Mouse (Mus musculus): Measurements from ENCODE around the gene Hdac7. TPM values are rescaled to one million over a fixed set of nuclear protein-coding genes. Genes with fewer than 3 reads are reported as not detected.
A peak's percentile ranks its signal among the peaks of the same experiment; 100 is the strongest.

Gene Hdac7
- polyA plus RNA-seq, 1 experiment from 2014 or later, result 7.8 TPM

DNA sequence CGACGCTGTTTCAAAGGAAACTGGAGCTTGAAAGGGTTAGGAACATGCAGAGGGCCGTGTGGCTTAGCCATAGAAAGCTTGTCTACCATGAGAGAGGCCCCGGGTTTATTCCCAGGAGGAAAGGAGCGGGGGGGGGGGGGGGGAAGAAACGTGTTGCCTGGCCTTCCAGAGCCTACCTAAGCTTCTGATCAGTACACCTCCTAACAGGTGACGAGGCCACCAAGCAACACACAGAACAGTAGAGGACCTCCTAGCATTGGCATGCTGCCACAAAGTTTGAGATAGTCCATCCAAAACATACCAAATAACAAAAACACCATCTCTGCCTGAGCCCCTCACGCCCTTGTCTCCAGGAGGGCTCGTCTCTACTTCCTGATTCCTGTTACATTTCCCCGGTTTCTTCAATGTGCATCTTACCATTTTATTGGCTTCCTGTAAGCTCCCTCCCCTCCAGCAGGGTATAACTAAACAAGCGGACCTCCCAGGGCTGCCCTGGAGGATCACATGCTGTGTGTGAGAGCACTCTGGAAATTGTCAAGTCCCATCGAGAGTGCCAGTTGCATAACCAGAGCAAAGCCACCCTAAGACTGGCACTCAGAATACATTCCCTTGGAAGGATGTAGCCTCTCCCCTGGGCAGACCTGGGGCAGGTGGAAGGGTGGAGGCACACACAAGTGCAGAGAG, 21.6 kb downstream of the Hdac7 start:
- Histone ChIP-seq H3K9ac (ENCODE audit: low read depth, low read length) (no peak overlapping the region), H3K27ac (ENCODE audit: low read depth, low read length) (0 out of 2 replicates have a peak overlapping the region, but pooled peaks have one; percentile 3), H3K4me3 (ENCODE audit: low read depth, low read length) (no peak overlapping the region), H3K4me1 (replicated peaks; ENCODE audit: control insufficient read depth, insufficient read depth, low read length) (no peaks in the 10 kb centered on the region), H3K27me3 (replicated peaks; ENCODE audit: control insufficient read depth, insufficient read depth, low read length) (no peaks in the 10 kb centered on the region), H3K9me3 (ENCODE audit: control insufficient read depth) (no peaks in the 10 kb centered on the region), H3K4me2 (replicated peaks; ENCODE audit: low read depth) (no peak overlapping the region), H3K36me3 (ENCODE audit: control insufficient read depth, insufficient read depth) (no peaks in the 10 kb centered on the region)
- no peak for ATAC-seq
- WGBS, result 43% methylated on average over 12 of the region's 12 CpGs
- no peak for TF ChIP-seq CTCF (IDR thresholded peaks at IDR 0.05; ENCODE audit: low read depth)

DNA sequence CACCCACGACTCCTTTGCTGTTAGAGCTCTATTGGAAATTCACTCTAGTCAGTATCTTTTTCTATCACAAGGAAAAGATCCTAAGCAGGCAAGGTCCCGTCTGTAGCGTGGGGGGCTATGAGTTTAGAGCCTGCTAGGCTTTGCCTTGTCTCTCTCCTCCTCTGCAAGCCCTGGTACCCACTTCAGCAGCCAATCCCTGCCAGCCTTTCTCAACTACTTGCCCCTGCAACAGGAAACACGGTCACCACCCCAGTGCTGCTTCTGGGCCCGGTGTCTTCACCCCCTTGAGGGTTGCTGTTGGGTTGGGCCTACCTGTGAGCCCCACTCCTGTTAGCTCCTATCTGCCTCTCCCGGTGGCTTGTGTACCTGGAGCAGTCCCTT, 22.3 kb downstream of the Hdac7 start:
- no peaks in the 10 kb centered on the region for H3K36me3 ChIP-seq (ENCODE audit: control insufficient read depth, insufficient read depth)
- no peak for ATAC-seq
- peak overlapping the region; percentile 16; the same call in 1 of the 2 replicates for H3K27ac ChIP-seq (ENCODE audit: low read depth, low read length)
- no peak overlapping the region for H3K9ac ChIP-seq (ENCODE audit: low read depth, low read length)
- no peaks in the 10 kb centered on the region for H3K9me3 ChIP-seq (ENCODE audit: control insufficient read depth)
- WGBS, result 76% methylated on average over 6 of the region's 6 CpGs
- no peaks in the 10 kb centered on the region for H3K27me3 ChIP-seq (replicated peaks; ENCODE audit: control insufficient read depth, insufficient read depth, low read length)
- TF ChIP-seq CTCF (IDR thresholded peaks at IDR 0.05; ENCODE audit: low read depth), result no peak
- no peak overlapping the region for H3K4me3 ChIP-seq (ENCODE audit: low read depth, low read length)
- no peaks in the 10 kb centered on the region for H3K4me1 ChIP-seq (replicated peaks; ENCODE audit: control insufficient read depth, insufficient read depth, low read length)
- no peak overlapping the region for H3K4me2 ChIP-seq (replicated peaks; ENCODE audit: low read depth)

- Histone ChIP-seq H3K27ac (ENCODE audit: low read depth, low read length) (peak overlapping the region; percentile 16), H3K36me3 (ENCODE audit: control insufficient read depth, insufficient read depth) (no peaks in the 10 kb centered on the region), H3K4me3 (ENCODE audit: low read depth, low read length) (no peak overlapping the region), H3K27me3 (replicated peaks; ENCODE audit: control insufficient read depth, insufficient read depth, low read length) (no peaks in the 10 kb centered on the region), H3K4me2 (replicated peaks; ENCODE audit: low read depth) (0 out of 2 replicates have a peak overlapping the region, but pooled peaks have one; percentile 6), H3K9ac (ENCODE audit: low read depth, low read length) (no peak overlapping the region), H3K9me3 (ENCODE audit: control insufficient read depth) (no peaks in the 10 kb centered on the region), H3K4me1 (replicated peaks; ENCODE audit: control insufficient read depth, insufficient read depth, low read length) (no peaks in the 10 kb centered on the region)
- ATAC-seq, result no peak
- 53% methylated on average over 10 of the region's 10 CpGs for WGBS
- peak; percentile 28; the same call in 1 of the 2 replicates for TF ChIP-seq CTCF (IDR thresholded peaks at IDR 0.05; ENCODE audit: low read depth)
Measured at GRCm38 (mm10) chr15:97821321-97821982, 22.9 kb downstream of the Hdac7 start.

DNA sequence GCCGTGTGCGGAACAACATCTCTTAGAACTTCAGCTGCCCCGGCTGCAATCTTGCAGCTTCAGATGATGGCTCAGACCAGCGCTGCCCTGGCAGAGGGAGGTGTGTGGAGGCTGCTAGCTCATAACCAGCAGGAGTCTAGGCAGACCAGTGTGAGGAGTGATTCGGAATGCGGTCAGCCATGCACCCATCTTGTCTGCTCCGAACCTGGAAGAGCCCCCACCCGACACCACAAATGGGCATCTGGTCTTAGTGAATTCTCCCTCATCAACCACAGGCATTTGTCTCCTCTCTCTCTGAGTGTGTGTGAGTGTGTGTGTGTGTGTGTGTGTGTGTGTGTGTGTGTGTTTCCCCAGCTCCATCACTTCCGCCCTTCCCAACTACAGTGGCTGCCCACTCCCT, 24.4 kb downstream of the Hdac7 start:
- no peak for ATAC-seq
- 89% methylated on average over 9 of the region's 9 CpGs for WGBS
- no peak for TF ChIP-seq CTCF (IDR thresholded peaks at IDR 0.05; ENCODE audit: low read depth)

GRCm38 (mm10) chr15:97816199-97816994, 27.9 kb downstream of the Hdac7 start:
- H3K27me3 ChIP-seq (replicated peaks; ENCODE audit: control insufficient read depth, insufficient read depth, low read length), result no peaks in the 10 kb centered on the region
- peaks cover 4% of the 10 kb centered on the region; the same call in 1 of the 2 replicates for H3K4me1 ChIP-seq (replicated peaks; ENCODE audit: control insufficient read depth, insufficient read depth, low read length)
- ATAC-seq, result no peak
- H3K9me3 ChIP-seq (ENCODE audit: control insufficient read depth), result no peaks in the 10 kb centered on the region
- no peak overlapping the region for H3K9ac ChIP-seq (ENCODE audit: low read depth, low read length)
- H3K27ac ChIP-seq (ENCODE audit: low read depth, low read length), result no peak overlapping the region
- TF ChIP-seq CTCF (IDR thresholded peaks at IDR 0.05; ENCODE audit: low read depth), result no peak
- H3K4me3 ChIP-seq (ENCODE audit: low read depth, low read length), result no peak overlapping the region
- 88% methylated on average over 15 of the region's 17 CpGs for WGBS
- no peak overlapping the region for H3K4me2 ChIP-seq (replicated peaks; ENCODE audit: low read depth)
- no peaks in the 10 kb centered on the region for H3K36me3 ChIP-seq (ENCODE audit: control insufficient read depth, insufficient read depth)

More for the DNA sequence above, 24.4 kb downstream of the Hdac7 start:
- no peaks in the 10 kb centered on the region for H3K4me1 ChIP-seq (replicated peaks; ENCODE audit: control insufficient read depth, insufficient read depth, low read length)
- H3K9me3 ChIP-seq (ENCODE audit: control insufficient read depth), result no peaks in the 10 kb centered on the region
- H3K9ac ChIP-seq (ENCODE audit: low read depth, low read length), result no peak overlapping the region
- H3K4me3 ChIP-seq (ENCODE audit: low read depth, low read length), result no peak overlapping the region
- H3K4me2 ChIP-seq (replicated peaks; ENCODE audit: low read depth), result no peak overlapping the region
- no peaks in the 10 kb centered on the region for H3K27me3 ChIP-seq (replicated peaks; ENCODE audit: control insufficient read depth, insufficient read depth, low read length)
- no peak overlapping the region for H3K27ac ChIP-seq (ENCODE audit: low read depth, low read length)
- no peaks in the 10 kb centered on the region for H3K36me3 ChIP-seq (ENCODE audit: control insufficient read depth, insufficient read depth)

DNA sequence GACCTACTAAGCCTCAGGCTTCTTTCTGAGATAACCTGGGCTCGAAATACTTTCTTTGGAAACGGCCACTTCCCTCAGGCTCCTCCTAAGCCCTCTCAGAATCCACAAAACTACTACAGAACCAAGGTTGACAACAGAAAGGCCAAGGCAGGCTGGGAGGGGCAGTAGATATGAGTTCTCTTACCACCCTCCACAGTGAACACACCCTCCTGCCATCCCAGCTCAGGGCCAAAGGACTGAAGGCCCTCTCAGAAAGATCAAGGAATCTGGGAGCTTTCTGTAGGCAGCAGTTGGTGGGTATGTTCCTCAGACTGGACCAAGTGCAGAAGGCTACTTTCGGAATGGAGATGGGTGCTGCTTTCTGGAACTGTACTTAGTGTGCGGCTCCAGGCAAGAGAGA, 29.0 kb downstream of the Hdac7 start:
- Histone ChIP-seq H3K9ac (ENCODE audit: low read depth, low read length) (no peak overlapping the region), H3K27ac (ENCODE audit: low read depth, low read length) (no peak overlapping the region), H3K9me3 (ENCODE audit: control insufficient read depth) (no peaks in the 10 kb centered on the region), H3K4me2 (replicated peaks; ENCODE audit: low read depth) (no peak overlapping the region), H3K4me3 (ENCODE audit: low read depth, low read length) (no peak overlapping the region), H3K27me3 (replicated peaks; ENCODE audit: control insufficient read depth, insufficient read depth, low read length) (no peaks in the 10 kb centered on the region), H3K4me1 (replicated peaks; ENCODE audit: control insufficient read depth, insufficient read depth, low read length) (peaks cover 4% of the 10 kb centered on the region; the same call in 1 of the 2 replicates), H3K36me3 (ENCODE audit: control insufficient read depth, insufficient read depth) (peaks cover 8% of the 10 kb centered on the region; the same call in 1 of the 2 replicates)
- no peak for TF ChIP-seq CTCF (IDR thresholded peaks at IDR 0.05; ENCODE audit: low read depth)
- no peak for ATAC-seq
- WGBS, result 97% methylated on average over 4 of the region's 4 CpGs
